Mouse (Mus musculus) limb, embryonic 14.5 days (tissue): Measurements from ENCODE around the gene Ifitm6. TPM values are rescaled to one million over a fixed set of nuclear protein-coding genes. Genes with fewer than 3 reads are reported as not detected.

ENCODE experiments used
- ATAC-seq: fragments of 200-750 bp; cut with Nextera tagmentation; 2 replicates; pipeline ENCODE4 v1.8.0; 2017; ENCODE audit warnings: low read depth, moderate number of reproducible peaks, moderate TSS enrichment; ENCODE audit not compliant: low FRiP score
- DNase-seq: peaks from one replicate; pipeline ENCODE4 v3.0.0-alpha.2; 2015; ENCODE audit warnings: low spot score
- H3K27ac ChIP-seq: fragments of 300-500 bp; sonication (generic); replicated peaks from 2 replicates; pipeline ENCODE4 v1.5.1; 2014; ENCODE audit warnings: low read depth, mild to moderate bottlenecking, low read length, moderate library complexity, mixed read lengths
- H3K27me3 ChIP-seq: fragments of 300-500 bp; sonication (generic); 2 replicates; pipeline ENCODE4 v1.6.1; 2014; ENCODE audit warnings: low read length, mixed read lengths; ENCODE audit not compliant: control insufficient read depth, insufficient read depth
- H3K36me3 ChIP-seq: fragments of 300-500 bp; sonication (generic); 2 replicates; pipeline ENCODE4 v1.6.1; 2014; ENCODE audit warnings: mild to moderate bottlenecking, low read length, moderate library complexity, mixed read lengths; ENCODE audit not compliant: control insufficient read depth, insufficient read depth
- H3K4me1 ChIP-seq: fragments of 300-500 bp; sonication (generic); 2 replicates; pipeline ENCODE4 v1.6.1; 2014; ENCODE audit warnings: antibody characterized with exemption, low read length, mixed read lengths; ENCODE audit not compliant: control insufficient read depth, insufficient read depth
- H3K4me2 ChIP-seq: fragments of 300-500 bp; sonication (generic); replicated peaks from 2 replicates; pipeline ENCODE4 v1.6.1; 2014; ENCODE audit warnings: low read depth, mild to moderate bottlenecking, low read length, moderate library complexity; ENCODE audit not compliant: severe bottlenecking
- H3K4me3 ChIP-seq: fragments of 300-500 bp; sonication (generic); replicated peaks from 2 replicates; pipeline ENCODE4 v1.5.1; 2014; ENCODE audit warnings: low read length
- H3K9ac ChIP-seq: fragments of 300-500 bp; sonication (generic); 2 replicates; pipeline ENCODE4 v1.6.1; 2014; ENCODE audit warnings: mild to moderate bottlenecking, low read depth, low read length, moderate library complexity; ENCODE audit not compliant: severe bottlenecking
- H3K9me3 ChIP-seq: fragments of 300-500 bp; sonication (generic); 2 replicates; pipeline ENCODE4 v1.6.1; 2016; ENCODE audit warnings: low read length; ENCODE audit not compliant: control insufficient read depth
- POLR2A ChIP-seq: fragments of 200-500 bp; IDR thresholded peaks from 2 replicates; pipeline ENCODE4 v1.8.0; 2012; ENCODE audit warnings: inconsistent platforms, mild to moderate bottlenecking, moderate library complexity, borderline replicate concordance; ENCODE audit not compliant: insufficient read depth, insufficient read length; ENCODE audit errors: extremely low read depth
- WGBS: fragments of 180-500 bp; shearing (Covaris S2); extraction: QIAGEN DNeasy Blood & Tissue Kit; methylation state at CpG from one replicate; pipeline ENCODE4 v1.1.7; 2014; 5-methylcytosine and 5-hydroxymethylcytosine counted together
- polyA plus RNA-seq, 2 experiments: library from polyadenylated mRNA; depleted of rRNA in 1 of 2; stranded (reverse) in 1 of 2; unstranded in 1 of 2; fragments of >200 nt; fragmentation: Nextera tagmentation in 1 of 2; extraction: Ambion mirVana in 1 of 2; gene quantifications; 2 replicates each; pipeline versions ENCODE4 v1.2.1 to v1.2.3; 2012 to 2014

Gene Ifitm6
- polyA plus RNA-seq, 2 experiments = 1.7 to 1.8 TPM

DNA sequence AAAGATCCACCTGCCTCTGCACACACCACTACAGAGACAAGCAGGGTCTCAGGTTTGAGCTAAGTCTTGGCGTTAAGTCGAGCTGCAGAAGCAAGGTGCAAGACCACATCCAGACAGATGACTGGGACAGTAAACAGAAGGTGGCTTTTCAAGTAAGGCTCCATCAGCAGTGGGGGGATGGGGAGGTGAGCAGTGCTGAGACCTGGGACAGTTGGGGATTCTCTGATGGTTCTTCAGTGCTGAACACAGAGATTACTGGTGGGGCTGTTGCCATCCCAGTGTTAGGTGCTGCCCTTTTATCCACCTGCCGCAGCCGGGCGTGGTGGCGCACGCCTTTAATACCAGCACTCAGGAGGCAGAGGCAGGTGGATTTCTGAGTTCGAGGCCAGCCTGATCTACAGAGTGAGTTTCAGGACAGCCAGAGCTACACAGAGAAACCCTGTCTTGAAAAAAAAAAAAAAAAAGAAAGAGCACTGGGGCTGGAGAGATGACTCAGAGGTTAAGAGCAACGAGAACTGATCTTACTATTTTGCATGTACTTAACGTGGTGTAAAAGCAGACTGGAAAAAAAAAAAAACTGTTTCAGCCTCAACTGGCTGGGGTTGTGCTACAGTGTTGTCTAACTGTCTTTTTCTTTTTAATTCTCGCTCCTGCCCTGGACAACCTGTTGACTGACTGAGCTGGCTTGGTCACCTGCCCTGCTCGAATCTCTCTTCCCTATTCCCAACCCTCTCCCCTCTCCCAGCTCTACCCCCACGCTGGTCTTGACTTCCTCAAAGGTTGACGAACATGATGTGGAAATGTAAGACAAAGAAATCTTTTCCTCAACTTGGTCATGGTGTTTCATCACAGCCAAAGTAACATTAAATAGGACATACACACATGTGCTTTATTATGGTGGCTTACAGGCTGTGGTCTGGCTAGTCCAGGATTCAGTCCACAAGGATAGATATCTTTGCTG, 4.0 kb upstream of the Ifitm6 start:
- 78% methylated on average over 14 of the region's 14 CpGs for WGBS
- Histone ChIP-seq H3K4me2 (no peak overlapping the region), H3K9me3 (no peaks in the 10 kb centered on the region), H3K4me1 (no peaks in the 10 kb centered on the region), H3K9ac (no peak overlapping the region), H3K4me3 (no peak overlapping the region), H3K36me3 (no peaks in the 10 kb centered on the region), H3K27ac (no peak overlapping the region), H3K27me3 (no peaks in the 10 kb centered on the region)
- ATAC-seq (no peak), DNase-seq (no peak)
- no peak for TF ChIP-seq POLR2A

DNA sequence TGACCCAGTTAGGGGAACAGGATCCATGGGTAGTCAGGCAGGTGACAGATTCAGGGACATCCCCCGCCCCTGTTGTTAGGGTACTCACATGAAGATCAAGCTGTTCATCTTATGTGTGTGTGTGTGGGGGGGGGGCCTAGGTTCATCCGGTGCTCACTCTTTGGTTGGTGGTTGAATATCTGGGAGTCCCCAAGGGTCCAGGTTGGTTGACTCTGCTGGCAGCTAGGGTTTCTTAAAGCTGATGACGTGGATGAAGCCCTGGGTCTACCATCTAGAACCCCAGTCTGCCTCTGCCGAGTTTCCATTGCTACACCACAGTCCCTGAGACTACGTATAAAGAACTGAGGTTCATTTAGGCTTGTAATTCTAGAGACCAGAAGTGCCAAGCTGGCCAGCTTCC, 1.3 kb upstream of the Ifitm6 start:
- H3K4me3 ChIP-seq = no peak overlapping the region
- no peak overlapping the region for H3K9ac ChIP-seq
- DNase-seq (no peak), ATAC-seq (no peak)
- H3K9me3 ChIP-seq = no peaks in the 10 kb centered on the region
- no peak overlapping the region for H3K4me2 ChIP-seq
- no peak for TF ChIP-seq POLR2A
- no peaks in the 10 kb centered on the region for H3K27me3 ChIP-seq
- no peaks in the 10 kb centered on the region for H3K36me3 ChIP-seq
- no peaks in the 10 kb centered on the region for H3K4me1 ChIP-seq
- no peak overlapping the region for H3K27ac ChIP-seq
- 89% methylated on average over 5 of the region's 5 CpGs for WGBS

DNA sequence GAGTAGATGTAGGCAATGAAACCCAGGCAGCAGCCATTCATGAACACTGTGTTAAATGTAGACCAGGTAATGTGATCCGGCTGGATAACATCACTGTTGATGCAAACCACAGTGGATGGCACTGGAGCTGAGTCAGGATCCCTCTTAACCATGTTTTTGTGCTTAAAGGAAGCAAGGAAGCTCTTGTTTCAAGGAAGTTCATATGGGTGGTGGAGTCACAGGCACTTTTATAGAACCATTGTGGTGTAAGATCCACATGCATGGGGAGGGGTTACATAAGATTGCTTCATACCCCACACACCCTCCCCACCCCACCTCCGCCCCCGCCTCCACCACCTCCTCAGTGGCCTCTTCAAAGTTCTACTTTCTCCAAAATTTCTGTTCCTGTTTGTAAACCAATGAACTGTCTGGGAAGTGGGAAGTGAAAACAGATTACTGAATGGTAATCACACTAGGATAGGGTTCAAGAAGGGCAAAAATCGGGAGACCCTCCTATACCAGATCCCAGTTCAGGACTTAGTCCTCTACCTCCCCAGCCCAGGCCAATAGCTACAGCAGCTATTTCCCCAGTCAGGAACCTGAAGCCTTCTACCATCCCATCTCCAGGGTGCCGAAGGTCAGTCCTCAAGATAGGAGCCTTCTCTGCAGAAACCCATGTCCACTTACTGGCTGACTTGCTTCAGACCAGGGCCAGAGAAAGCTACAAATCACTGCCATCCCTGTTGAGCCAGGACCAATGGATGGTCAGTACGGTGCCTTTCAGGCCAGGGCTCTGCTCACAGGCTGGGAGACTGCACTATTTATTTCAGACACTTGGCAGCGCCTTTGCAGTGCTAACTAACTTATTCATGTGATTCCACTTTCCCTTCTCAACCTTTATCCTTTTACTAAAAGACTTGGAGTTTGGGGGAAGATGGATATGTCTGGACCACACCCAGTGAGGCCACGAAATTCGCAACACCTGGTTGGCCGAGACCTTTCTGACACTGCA, 722 bp downstream of the Ifitm6 start:
- ATAC-seq = no peak
- WGBS = 77% methylated on average over 10 of the region's 10 CpGs
- Histone ChIP-seq H3K9ac (no peak overlapping the region), H3K27me3 (no peaks in the 10 kb centered on the region), H3K27ac (no peak overlapping the region), H3K4me2 (no peak overlapping the region), H3K9me3 (no peaks in the 10 kb centered on the region), H3K36me3 (no peaks in the 10 kb centered on the region), H3K4me3 (no peak overlapping the region), H3K4me1 (no peaks in the 10 kb centered on the region)
- TF ChIP-seq POLR2A = no peak
- DNase-seq = no peak

DNA sequence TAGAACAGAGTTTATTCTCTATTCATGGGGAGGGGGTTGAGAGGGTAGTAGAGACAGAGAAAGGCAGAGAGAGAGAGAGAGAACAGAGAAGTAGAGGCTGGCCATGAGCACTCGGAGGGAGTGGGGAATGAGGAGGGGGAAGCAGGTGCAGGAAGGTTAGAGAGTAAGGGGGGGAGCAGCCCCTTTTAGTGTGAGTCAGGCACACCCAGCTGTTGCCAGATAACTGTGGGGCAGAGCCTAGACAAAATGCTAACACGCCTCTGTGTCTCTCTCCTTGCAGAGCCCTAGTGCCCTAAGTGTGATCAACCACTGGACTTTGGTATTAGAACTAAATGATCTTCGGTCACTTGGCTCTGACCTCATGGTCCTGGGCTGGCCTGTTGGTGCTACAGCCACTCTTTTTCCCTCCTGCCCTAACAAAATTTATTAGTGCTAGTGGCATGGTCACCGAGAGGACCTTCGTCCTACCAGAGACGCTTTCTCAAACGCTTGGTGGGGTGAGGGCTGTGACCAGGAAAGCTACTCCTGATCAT, 6.4 kb downstream of the Ifitm6 start:
- peaks cover 17% of the 10 kb centered on the region for H3K4me1 ChIP-seq
- peak overlapping the region; percentile 45; the same call in 1 of the 2 replicates for H3K27ac ChIP-seq
- WGBS = 83% methylated on average over 7 of the region's 7 CpGs
- H3K36me3 ChIP-seq = no peaks in the 10 kb centered on the region
- no peak for DNase-seq
- no peak overlapping the region for H3K4me3 ChIP-seq
- H3K9me3 ChIP-seq = no peaks in the 10 kb centered on the region
- ATAC-seq = no peak
- H3K9ac ChIP-seq = 0 out of 2 replicates have a peak overlapping the region, but pooled peaks have one; percentile 43
- H3K4me2 ChIP-seq = no peak overlapping the region
- TF ChIP-seq POLR2A = no peak
- no peaks in the 10 kb centered on the region for H3K27me3 ChIP-seq

DNA sequence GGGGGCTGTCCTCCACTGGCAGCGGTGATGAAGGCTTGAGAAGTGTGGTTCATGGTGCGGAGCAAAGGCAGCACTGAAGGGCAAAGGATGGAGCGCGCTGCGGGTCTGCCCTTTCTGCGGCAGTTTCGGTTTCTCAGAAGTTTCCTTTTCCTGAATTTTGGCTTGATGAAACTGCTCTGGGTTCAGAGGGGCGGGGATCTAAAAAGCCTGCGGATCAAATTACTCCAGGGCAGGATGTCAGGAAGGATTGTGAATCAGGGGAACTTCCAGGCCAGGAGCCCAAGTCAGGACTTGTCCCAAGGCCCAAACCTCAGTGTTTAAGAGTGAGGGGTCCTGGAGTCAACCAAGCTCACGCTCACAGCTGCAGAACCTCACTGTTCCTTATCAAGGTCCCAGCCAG, 7.1 kb downstream of the Ifitm6 start, which contains the start of gene Ifitm3:
Ifitm3 (minus strand) TSS at position 178 of the 400 bp plus-strand sequence.
- WGBS = 5% methylated on average over 10 of the region's 10 CpGs

More for the DNA sequence above, 7.1 kb downstream of the Ifitm6 start, which contains the start of gene Ifitm3:
- no peak for TF ChIP-seq POLR2A
- no peaks in the 10 kb centered on the region for H3K36me3 ChIP-seq
- H3K4me2 ChIP-seq = peak within 1 kb of the TSS; percentile 56
- H3K4me1 ChIP-seq = peaks cover 17% of the 10 kb centered on the region
- peak within 1 kb of the TSS; percentile 45; the same call in 1 of the 2 replicates for H3K27ac ChIP-seq
- peak within 1 kb of the TSS; percentile 32 for H3K4me3 ChIP-seq
- no peaks in the 10 kb centered on the region for H3K9me3 ChIP-seq
- peak; percentile 55 for ATAC-seq
- DNase-seq = peak; percentile 61
- peak within 1 kb of the TSS; percentile 43 for H3K9ac ChIP-seq
- H3K27me3 ChIP-seq = no peaks in the 10 kb centered on the region
